Mouse (Mus musculus): ENCODE measurements around the gene Lrrc15.
A peak's percentile ranks its signal among the peaks of the same experiment; 100 is the strongest.

The Lrrc15 gene

DNA sequence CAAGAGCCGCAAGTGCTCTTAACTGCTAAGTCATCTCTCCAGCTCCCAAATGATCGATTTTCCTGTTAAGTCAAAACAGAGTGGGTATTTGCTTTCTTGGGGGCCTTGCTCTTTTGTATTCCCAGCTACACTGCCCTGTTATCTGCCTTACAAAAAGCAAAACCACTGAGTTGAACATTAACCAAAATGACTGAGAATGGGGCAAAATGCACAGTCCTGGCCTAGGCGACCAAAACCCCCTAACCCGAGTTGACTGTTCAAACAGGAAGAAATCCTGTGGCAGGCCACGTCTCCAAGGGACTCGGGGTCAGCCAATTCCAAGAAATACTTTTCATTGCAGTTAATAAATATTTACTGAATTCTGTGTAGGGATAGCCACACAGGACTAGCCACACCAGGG, 44.3 kb downstream of the Lrrc15 start:
- DNase-seq (ENCODE audit: low read depth, low spot score): no peak

DNA sequence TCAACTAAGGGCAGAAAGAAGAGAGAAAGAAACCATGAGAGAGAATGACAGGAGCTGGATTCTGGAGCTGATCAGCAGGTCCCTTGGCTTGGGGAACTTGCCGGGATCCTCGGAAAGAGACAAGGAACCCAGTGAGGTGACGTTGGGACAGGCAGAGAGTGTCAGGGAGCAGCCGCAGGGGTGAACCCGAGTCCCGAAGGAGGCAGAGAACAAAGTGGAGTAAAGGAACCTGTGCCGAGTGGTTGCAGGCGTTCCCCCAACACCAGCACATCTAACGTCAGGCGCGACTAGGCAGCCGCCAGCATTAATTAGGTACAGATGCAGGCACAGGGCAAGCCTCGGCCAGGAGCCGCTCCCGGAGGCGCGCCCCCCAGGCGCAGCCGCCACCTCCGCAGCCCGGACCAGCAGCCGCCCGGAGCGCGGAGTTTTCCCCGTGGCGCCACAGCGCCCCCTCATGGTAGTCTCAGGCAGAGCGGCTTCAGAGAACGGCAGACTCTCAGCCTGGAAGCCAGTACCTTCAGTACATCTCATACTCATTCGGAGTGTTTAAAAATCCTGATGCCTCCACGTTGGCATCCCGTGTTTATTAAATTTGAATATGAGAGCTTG, 46.9 kb downstream of the Lrrc15 start:
- peak; percentile 90 for DNase-seq (ENCODE audit: low read depth, low spot score)

DNA sequence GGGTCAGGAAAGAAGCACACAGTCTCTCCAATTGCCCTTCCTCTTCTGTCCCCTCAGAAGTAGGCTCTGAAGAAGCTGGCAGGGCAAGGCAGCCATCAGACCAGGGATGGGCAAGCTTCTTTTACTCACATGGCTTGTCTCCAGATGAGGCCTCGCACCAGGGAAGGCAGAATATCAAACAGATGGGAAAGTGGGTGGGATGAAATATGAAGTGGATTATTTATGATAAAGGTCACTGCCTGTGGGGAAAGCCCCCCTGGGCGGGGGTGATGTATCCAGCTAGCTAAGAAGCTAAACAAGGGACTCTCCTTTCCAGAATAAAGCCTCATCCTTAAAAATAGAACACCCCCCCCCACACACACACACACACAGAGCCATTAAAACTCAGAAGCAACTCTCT, 47.5 kb downstream of the Lrrc15 start:
- no peak for DNase-seq (ENCODE audit: low read depth, low spot score)

DNA sequence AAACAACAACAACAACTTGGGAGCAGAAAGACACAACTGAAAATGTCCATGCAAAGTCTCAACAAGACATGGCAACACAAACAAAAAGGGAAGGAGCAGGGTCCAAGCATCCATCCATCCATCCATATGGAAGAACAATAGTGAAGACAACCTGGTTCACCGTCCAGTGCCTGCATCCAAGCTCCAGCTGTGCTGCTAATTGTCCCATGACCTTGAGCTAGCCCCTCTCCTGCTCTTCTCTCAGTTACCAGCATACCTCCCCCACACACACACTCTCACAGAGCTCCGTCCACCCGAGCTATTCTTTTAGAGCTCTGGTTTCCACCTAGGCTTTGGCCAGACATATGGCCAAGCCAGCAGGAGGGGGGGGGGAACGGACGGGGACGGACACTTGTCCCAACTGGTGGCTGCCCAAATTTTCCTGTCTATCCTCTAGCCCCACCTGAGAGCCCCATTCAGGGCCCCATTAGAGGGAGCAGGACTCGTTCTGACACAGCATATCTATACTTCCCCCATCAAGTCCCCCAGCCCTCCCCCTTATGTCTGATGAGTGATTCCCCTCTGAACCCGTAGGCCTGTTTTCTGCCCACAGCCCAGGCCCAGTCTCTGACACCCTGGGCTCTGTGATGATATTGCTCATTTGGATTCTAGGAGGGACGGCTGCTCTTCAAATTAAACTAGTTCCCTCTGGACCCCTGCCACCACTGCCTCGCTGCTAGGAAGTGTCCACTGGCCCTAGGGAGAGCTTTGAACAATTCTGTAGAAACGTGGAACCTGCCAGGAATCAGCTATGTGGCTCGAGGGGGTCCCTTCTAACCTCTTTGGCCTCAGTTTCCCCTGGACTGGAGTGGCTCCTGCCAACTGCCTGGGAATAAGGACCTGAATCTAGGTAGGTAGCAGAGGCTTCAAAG, 48.2 kb downstream of the Lrrc15 start:
- no peak for DNase-seq (ENCODE audit: low read depth, low spot score)

DNA sequence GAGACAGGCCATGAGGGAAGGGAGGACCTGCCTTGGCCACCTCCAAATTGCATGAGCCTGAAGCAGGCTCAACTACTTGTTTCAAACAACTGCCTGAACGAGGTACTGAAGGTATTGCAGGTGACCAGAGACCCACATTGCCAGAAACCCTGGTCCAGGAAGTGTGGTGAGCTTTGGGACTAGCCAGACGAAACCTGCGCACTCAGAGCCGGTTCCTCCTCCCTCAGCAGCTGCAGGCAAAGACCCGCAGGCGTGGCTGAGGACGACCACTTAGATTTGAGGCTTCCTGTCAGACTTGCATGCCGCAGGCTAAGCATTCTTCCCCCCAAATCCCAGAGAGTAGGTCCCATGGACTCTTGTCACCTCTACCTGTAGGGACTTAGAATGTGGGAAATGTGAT, 49.0 kb downstream of the Lrrc15 start:
- no peak for DNase-seq (ENCODE audit: low read depth, low spot score)

GRCm38 (mm10) chr16:30231882-30232604, 51.0 kb downstream of the Lrrc15 start:
- DNase-seq (ENCODE audit: low read depth, low spot score): no peak

DNA sequence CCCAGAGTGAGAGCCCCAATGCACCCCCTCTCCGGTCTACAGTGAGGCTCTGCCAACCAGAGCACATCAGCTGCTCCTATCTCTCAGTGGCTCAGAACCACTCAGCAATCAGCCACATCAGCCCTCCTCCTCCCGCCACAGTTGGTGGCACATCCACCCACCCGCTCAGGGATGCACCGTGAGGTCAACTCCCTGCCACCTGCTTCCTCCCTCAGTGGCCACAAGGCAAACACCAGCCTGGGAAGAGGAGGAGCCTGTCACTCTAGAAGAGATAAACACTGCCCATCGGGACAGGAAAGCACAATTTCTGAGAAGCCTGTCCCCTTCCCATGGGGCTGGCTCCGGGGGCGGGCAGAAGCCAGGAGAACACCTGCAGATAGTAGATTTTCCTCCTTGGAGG, 55.7 kb downstream of the Lrrc15 start:
- no peak for DNase-seq (ENCODE audit: low read depth, low spot score)

- peak; percentile 59 for DNase-seq (ENCODE audit: low read depth, low spot score)
Observed at GRCm38 (mm10) chr16:30221161-30221782, 61.8 kb downstream of the Lrrc15 start.
